Mouse (Mus musculus) myocyte (in vitro differentiated cells): ENCODE results near the gene 1700042G07Rik.

Source experiments
- MAX ChIP-seq: IDR thresholded peaks from one replicate; pipeline ENCODE4 v1.6.1; 2011; ENCODE audit warnings: low read depth, mild to moderate bottlenecking, control low read depth
- MYOG ChIP-seq, 3 experiments: IDR thresholded peaks; one replicate each; pipeline ENCODE4 v1.6.1; 2011; ENCODE audit warnings: control low read depth in 2 of 3, low read depth in 2 of 3, mild to moderate bottlenecking in 2 of 3; ENCODE audit not compliant: insufficient read length in 2 of 3, control insufficient read depth in 1 of 3, insufficient read depth in 1 of 3
- POLR2A ChIP-seq: IDR thresholded peaks from one replicate; pipeline ENCODE4 v1.6.1; 2011; ENCODE audit warnings: low read depth, mild to moderate bottlenecking, control low read depth, moderate library complexity; ENCODE audit not compliant: insufficient read length
- POLR2AphosphoS2 ChIP-seq: IDR thresholded peaks from one replicate; pipeline ENCODE4 v1.6.1; 2011; ENCODE audit warnings: low read depth, control low read depth; ENCODE audit not compliant: insufficient read length
- REST ChIP-seq: IDR thresholded peaks from one replicate; pipeline ENCODE4 v1.6.1; 2011; ENCODE audit warnings: mild to moderate bottlenecking, control low read depth, moderate library complexity; ENCODE audit not compliant: insufficient read depth, insufficient read length
- TCF12 ChIP-seq: IDR thresholded peaks from one replicate; pipeline ENCODE4 v1.6.1; 2011; ENCODE audit warnings: mild to moderate bottlenecking, control low read depth; ENCODE audit not compliant: poor library complexity, insufficient read depth, severe bottlenecking
- USF1 ChIP-seq: IDR thresholded peaks from one replicate; pipeline ENCODE4 v1.6.1; 2011; ENCODE audit warnings: low read depth, mild to moderate bottlenecking, control low read depth, moderate library complexity

DNA sequence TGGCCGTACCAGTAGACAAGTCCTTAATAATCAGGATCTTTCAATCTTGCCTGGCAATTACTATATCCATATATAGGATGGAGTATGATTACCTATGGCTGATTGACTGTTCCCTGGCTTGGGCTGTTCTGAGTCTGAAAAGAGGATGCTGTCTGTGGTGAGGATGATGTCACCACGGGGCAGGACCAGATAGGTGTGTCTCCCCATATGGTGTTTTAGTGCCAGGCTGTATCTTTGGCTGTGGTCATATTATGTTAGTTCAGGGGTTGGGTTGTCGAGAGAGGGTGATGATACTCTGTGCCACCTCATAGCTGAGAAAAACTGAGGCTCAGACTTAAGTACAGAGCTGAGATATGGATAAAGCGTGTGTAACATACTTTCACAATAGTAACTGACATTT, 11.9 kb downstream of the 1700042G07Rik start:
- TF ChIP-seq REST (no peak), POLR2A (no peak), POLR2AphosphoS2 (no peak), MAX (no peak), MYOG (IDR thresholded peaks at IDR 0.05; ENCODE audit: control insufficient read depth in 1 of 3, insufficient read depth in 1 of 3, insufficient read length in 2 of 3, low read depth in 2 of 3) (no peak), USF1 (no peak), TCF12 (no peak)
